Mouse (Mus musculus) frontal cortex, adult 2 months (tissue): ENCODE results near the gene C9. TPM values are rescaled to one million over a fixed set of nuclear protein-coding genes. Genes with fewer than 3 reads are reported as not detected.
A peak's percentile ranks its signal among the peaks of the same experiment; 100 is the strongest.

Source experiments
- DNase-seq, 2 experiments: peaks; one replicate each; pipeline ENCODE4 v3.0.0; 2022; ENCODE audit warnings: low spot score in 1 of 2; ENCODE audit errors: extremely low spot score in 1 of 2
- polyA plus RNA-seq: library from polyadenylated mRNA; depleted of rRNA; stranded (reverse); fragments of >200 nt; gene quantifications from 2 replicates; pipeline ENCODE4 v1.2.3, GENCODE M21; 2012; rRNA removed

Gene C9
- polyA plus RNA-seq, 1 experiment = not detected

DNA sequence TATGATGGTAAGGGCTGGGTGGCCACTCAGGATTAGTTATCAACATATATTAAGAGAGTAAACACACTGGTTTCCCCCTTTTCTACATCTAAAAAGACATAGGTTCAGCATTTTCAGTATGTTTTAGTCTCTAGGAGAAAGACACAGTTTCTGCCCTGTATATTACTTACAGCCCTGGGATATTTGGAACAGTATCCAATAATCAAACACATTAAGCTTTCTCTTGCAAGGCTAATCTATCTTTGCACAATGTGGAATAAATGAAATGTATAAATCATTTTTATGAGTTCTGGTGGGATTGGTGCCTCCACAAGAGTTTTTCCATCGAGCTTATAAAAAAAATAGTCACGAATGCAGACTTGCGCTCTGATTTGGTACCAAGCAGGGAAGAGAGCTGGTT is 24.3 kb downstream of the C9 start:
- DNase-seq = no peak

DNA sequence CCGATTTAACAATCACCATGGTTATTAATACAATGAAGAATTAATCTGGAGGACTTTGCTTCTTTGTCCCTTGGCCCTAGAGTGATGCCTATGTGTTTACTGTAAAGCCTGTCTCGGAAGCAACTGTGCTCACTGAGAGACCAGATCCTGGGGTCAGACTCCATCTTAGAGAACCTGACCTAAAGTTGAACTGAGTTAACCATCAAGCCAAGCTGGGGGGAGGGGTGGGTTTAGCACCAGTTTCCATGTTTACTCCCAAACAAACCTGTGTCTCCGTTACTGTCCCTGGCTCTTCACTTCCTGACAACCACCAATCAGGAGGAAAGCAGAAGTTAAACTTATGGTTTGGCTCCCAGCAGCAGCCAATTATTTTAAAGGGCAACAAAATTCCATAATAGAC is 38.4 kb downstream of the C9 start:
- no peak for DNase-seq

DNA sequence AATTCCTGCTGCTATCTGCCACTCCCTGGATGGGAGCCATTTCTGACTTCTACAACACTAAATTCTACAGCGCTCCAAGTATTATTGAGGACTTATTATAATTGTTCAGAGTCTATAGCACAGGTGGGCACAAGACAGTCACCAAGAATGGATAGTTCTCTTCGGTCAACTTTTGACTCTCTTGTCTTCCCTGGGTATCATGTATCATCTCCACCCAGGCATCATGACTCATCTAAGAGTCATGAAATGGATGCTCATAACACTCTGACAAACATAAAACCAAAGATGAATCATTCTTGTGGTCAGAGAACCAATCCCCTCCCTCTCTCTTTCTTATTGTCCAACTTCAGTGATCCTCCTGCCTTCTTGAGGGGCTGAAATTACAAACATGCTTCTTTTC is 47.3 kb downstream of the C9 start:
- no peak for DNase-seq

DNA sequence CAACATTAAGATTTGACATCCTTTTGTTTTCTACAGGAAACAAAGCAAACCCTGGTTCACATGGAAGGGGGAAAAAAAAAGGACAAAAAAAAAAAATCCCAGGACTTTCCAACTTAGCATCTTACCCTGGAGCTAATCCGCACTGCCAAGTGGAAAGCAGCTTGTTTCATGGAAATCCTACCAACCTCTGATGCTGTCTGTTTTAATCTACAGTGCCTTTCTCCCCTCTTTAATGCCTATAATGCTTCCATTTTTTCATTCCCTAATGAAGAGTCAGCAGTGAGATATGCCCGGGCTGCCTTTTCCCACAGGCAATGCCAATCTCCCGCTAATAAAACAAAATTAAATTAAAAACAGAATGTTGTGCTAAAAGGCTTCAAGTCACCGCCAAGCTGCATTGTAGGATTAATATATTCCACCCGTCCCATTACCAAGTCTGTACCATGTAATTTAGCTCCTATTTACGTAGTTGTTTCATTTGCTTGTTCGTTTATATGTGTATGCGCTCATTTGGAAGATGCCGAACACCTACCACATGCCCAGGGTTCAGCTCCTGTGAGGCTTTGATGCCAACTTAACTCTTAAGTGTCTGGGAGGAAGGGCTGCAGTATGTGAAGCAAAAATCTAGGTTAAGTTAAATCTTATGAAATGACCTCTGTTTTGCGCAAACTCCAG is 53.4 kb downstream of the C9 start:
- DNase-seq = no peak

DNA sequence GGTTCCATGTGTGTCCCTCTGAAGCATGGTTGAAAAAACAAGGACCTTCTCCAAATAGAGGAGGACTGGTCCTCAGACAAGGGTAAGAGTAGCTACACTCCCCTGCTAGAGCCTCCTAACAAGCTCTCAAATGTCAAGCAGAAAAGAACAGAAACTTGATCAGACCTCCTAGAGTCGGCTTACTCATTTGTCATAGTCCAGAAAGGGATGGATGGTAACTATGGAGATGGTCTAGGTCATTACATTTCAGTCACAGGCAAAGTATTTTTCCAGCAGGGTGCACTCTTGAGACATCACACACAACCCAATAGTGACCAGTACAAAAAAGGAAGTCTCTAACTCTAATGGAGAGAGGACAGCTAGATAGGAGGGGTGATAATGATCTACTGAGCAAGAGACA is 55.7 kb downstream of the C9 start:
- DNase-seq = peak in 1 of 2 experiments; percentile 16

DNA sequence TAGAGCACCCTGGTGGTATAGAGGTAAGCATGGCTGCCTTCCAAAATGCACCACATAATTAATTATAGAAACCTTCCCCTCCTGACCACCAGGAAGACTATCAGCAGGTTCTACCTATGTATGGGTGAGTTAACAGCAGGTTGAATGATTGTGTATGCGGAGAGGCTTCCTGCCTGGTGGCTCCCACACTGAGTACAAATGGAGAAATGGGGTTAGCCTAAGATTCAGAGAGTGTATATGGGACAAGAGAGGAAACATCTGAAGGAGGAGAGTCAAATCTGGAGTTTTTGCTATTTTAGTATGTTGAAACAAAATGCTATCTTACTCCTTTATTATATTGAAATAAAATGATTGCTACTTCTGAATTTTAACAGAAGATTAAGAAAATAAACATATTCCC is 72.4 kb downstream of the C9 start:
- DNase-seq = no peak

DNA sequence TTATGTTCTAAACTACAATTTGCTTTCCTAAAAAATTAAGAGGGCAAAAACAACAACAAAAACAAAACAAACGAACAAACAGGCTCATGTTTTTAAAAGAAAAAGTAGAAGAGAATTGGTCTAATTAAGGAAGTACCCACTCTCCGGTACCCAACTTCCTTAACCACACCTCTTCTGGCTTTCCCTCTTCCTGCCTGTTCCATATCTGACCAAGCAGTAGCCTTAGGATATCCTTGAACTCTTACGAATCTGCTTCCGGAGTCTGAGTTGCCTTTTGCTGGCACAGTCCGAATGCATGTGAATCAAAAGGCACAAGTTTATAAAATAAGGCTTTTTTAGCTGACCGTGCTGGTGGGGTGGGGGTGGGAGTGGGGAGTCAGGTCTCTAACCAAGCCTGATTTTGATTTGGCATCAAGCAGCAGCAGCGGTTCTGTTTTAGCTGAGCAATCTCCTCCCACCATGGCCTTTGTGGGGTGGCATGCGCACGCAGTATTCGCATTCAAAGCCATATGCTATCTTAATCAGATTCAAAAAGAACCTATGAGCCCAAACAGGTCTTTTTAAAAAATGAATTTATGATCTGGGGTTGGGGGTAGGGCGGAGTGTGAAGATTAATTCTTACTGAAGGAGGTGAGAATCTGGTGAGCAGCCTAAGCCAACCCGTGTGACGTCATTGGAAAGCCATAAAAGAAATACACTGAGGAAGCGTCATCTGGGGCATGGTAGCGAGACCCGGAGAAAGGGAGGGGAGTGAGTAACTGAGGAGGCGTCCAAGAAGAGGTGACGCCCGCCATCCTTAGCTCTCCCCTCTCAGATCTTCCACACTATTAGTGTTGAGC is 74.5 kb downstream of the C9 start:
- DNase-seq = peak in 1 of 2 experiments; percentile 4

DNA sequence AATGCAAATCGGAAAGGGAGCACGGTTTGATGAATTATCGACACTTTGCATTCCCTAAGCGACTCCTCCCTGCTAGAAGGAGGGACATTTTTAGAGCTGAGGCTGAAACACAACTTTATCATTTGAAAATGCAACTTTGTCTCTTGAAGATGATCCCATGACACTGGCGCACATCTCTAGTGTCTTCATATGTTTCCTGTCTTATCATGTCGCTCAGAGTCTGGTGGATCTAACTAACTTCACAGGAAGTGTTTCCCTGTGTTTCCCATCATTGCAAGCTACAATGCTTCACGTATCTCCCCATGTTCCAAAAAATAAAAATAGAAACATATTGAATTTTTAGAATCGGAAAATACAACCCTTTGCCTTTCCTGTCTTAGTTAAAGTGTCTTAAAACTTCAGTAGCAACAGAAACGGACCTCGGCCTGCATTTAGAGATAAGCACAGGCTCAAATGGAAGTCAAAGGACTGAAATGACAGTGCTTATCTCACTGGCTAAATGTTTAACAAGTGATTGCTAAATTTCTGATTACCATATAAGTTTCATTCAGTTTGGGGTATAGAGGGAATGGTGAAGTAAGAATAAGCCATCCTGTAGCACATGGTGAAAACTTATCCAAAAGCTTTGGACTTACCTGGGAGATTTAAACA is 75.5 kb downstream of the C9 start:
- DNase-seq = no peak

DNA sequence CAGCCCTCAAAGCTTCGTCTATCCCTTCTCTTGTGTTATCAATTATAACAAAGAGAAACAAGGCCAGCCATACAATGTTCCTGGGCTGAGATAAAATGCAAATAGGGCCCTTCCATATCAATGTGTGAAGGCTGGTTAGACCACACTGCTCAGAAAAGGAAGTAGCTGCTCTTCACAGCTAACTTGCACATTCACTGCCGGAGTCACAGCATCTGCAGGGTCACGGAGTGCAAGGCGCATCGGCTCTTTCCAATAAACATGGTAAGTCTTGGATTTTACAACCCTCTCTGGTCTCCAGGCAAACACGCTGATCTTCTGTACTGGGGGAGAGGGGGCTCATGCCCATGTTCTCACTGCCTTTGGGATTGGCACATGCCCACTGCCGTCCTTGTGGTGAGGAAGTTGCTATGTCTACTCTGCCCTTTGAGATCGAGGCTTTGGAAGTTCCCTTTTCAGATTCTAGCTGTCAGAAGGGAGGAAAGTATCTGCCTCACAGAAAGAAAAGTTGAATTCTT is 77.6 kb downstream of the C9 start, which contains the start of gene Fyb:
Fyb (plus strand) TSS at position 201 of the 515 bp plus-strand sequence.
- DNase-seq = no peak

DNA sequence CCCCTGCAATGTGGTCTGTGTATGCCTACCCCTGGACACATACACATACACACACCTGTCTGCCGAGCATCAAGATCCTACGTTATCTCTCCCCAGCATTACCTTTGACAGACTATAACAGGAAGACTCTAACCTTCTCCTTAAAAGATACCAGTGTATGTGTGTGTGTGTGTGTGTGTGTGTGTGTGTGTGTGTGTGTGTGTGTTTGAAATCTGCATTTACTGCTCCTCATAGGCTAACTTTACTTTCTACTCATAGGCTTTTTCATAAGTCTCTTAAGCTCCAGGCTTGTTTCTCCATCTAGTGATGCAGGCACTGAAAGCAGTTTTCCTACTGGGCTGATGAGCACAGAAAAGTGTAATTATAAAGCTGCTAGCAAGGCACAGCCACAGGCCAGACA is 79.7 kb downstream of the C9 start:
- DNase-seq = no peak

DNA sequence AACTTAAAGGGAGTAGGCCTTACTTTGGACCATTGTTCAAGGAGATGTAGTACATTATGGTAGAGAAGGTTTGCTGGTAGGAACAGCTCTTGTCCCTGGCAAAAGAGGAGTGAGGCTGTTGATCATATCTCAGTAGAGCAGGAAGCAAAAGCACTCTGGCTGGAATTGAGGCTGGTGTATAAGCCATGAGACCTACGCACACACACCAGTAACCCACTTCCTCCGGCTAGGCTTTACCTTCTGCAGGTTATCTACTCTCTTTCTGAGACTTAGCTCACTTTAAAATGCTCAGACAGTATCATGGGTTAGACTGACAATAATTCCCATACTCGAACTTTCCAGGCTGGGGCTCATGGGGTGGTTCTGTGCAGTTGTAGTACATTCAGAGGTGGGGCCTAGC is 80.3 kb downstream of the C9 start:
- no peak for DNase-seq

DNA sequence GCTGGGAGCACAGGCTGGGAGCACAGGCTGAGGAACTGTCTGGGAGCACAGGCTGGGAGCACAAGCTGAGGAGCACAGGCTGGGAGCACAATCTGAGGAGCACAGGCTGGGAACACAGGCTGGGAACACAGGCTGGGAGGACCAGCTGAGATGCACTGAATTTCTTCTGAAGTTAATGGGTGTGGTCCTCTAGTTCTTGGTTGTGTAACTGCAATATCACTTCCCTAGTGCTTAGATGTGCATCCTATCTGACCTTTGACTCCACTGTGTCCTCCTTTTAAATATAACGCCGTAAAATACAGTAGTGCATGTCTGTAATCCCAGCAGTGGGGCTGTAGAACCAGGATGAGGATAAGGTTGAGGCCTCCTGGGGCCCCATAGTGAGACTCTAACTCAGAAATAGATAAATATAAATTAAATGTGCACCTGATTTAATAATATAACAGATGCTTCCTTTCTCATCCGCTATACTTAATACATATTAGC is 88.8 kb downstream of the C9 start:
- DNase-seq = no peak

DNA sequence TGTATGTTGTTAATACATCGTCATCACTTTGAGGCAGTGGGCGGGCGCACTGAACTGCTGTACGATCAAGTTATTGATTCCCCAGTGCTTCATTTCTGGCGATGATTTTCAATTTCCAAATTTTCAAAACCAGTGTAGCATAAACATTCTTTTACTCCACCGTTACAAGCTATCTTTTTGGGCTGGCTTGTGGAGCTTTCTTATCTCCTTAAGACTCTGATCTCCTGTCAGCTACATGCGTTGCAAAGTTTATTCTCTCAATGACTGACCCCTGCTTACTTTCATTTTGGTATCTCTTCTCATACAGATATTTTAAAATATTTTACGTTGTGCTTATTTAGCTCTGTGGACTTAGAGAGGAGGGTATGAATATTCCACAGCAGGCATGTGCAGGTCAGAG is 89.5 kb downstream of the C9 start:
- DNase-seq = no peak

DNA sequence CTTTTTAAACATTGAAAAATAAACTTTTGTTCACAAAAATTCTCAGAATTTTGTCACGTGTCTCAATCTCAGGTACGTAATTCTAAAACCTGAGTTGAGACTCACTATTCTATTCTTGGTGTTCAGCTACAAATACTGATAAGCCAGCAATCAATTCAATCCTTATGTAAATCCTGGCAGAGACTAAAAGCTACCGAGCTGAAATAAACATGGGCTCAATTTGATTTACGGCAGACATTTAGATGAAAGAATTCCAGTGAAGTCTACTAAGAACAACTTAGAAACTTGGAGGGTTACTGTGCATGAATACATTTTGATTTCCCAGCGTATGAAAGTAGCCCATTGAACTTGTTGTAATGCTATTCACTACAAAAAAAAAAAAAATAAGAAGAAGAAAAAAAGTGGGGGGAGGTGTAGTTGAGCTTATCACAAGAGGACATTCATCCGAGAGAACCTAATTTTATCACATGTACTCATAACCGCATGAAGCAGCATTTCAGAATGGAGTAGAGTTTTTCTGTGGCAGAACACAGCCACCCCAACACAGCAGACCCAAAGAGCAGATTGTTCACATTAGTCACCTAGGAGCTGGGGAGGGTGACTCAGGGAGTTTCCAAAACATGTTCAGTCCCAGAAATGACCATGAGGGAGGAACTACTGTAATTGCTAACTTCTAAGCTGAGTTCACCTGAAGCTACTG is 94.7 kb downstream of the C9 start:
- no peak for DNase-seq

Other genes starting within 250 kb of the C9 start
- 12.1 and 15.7 TPM in 2 replicates for gene Dab2, start 145.5 kb upstream of the C9 start, polyA plus RNA-seq
- gene Fyb, start 77.5 kb downstream of the C9 start, polyA plus RNA-seq = 2.8 and 4.8 TPM in 2 replicates